Mouse (Mus musculus) adrenal gland, postnatal 25 days (tissue): ENCODE measurements around the gene Casz1. TPM values are rescaled to one million over a fixed set of nuclear protein-coding genes. Genes with fewer than 3 reads are reported as not detected.

Experiments used
- DNase-seq: peaks from one replicate; pipeline ENCODE4 v3.0.0; 2021; ENCODE audit warnings: mixed read lengths
- total RNA-seq: library from RNA; stranded (reverse); gene quantifications from 2 replicates; pipeline ENCODE4 v1.2.3, GENCODE M21; 2021

Gene Casz1
- total RNA-seq, 1 experiment from 2014 or later: 5.3 TPM

GRCm38 (mm10) chr4:148797475-148798324, 6.5 kb upstream of the Casz1 start:
- DNase-seq: no peak

GRCm38 (mm10) chr4:148803031-148803430, 1.2 kb upstream of the Casz1 start:
- no peak for DNase-seq

DNA sequence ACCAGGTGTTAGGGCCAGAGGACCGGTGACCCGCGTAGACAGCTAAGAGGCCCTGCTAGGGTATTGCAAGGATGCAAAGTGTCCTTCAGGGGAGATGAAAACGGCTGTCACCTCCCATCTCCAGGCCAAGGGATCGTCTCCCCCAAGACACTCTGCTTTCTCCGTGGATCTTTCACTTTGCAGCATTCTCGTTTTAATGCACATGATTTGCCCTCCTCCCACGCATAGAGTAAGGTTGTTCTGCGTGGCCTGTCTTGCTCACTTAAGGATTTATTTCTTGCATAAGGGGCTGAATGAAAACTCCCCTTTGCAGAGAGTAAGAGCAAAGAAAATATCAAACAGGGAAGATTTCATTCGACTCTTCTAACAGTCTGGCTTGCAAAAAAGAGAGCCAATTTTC, 593 bp upstream of the Casz1 start:
- no peak for DNase-seq

DNA sequence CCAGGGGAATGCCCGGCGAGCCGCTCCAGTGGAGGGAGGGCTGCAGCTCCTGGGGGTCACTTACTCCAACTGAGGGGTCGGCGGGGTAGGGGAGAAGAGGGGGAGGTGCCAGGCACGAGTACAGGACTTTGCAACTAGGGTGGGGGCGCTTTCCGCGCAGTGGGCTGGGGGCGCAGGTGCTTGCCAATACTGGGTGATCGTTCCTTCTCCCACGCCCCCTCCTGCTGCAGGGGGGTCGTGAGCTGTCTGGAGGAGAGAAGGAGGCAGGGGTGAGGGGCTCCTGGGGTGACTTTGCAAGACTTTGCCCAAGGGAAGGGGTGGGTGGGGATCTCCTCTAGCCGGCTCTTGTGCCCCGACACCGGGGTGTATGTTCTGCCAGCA, 541 bp downstream of the Casz1 start:
- no peak for DNase-seq

GRCm38 (mm10) chr4:148805161-148805810, 1.1 kb downstream of the Casz1 start:
- DNase-seq: peak; percentile 29

GRCm38 (mm10) chr4:148805811-148806747, 1.9 kb downstream of the Casz1 start:
- DNase-seq: peak; percentile 34

- DNase-seq: peak; percentile 47
Observed at GRCm38 (mm10) chr4:148806836-148807235, 2.6 kb downstream of the Casz1 start.

- no peak for DNase-seq
Observed at GRCm38 (mm10) chr4:148807397-148807796, 3.2 kb downstream of the Casz1 start.

GRCm38 (mm10) chr4:148808839-148809238, 4.6 kb downstream of the Casz1 start:
- no peak for DNase-seq

DNA sequence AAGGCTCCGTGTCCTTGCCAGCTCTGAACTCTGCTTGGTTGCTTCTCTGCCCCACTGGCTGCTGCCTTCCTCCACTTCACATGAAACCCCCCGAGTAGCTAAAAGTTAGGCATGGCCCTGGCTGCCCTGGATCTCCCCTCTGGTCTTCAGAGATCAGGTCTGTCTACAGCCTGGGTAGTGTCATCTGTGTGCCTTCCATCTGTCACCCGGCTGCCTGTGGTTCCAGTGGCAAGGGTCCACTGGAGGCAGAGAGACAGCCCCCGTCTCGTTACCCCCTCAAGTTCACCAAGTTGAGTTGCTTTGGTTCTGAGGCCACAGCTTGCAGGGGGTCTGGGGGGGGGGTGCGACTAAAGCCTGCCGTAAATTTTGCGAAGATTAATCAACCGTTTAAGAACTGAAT, 6.5 kb downstream of the Casz1 start:
- DNase-seq: no peak

DNA sequence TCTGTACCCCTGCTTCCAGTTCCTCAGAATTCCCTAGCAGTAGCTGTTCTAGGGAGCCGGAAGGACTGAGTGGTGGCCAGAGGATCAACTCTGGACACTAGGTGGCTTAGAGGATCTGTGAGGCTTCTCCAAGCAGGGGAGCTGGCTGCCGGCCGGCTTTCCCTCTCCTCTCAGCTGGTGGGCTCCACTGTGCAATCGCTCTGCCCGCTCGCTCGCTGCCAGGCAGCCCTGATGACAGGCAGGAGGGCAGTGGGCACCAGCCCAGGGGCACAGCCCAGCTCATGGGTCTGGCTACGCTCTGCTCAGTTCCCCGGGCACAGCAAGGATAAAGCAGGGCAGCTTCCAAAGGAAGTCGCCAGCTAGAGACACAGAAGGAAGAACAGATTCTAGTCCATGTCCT, 7.7 kb downstream of the Casz1 start:
- peak; percentile 15 for DNase-seq

GRCm38 (mm10) chr4:148813247-148813646, 9.0 kb downstream of the Casz1 start:
- no peak for DNase-seq

GRCm38 (mm10) chr4:148816556-148816955, 12.3 kb downstream of the Casz1 start:
- DNase-seq: no peak

- DNase-seq: no peak
Observed at GRCm38 (mm10) chr4:148818161-148818560, 13.9 kb downstream of the Casz1 start.

GRCm38 (mm10) chr4:148820171-148820570, 15.9 kb downstream of the Casz1 start:
- peak; percentile 19 for DNase-seq

DNA sequence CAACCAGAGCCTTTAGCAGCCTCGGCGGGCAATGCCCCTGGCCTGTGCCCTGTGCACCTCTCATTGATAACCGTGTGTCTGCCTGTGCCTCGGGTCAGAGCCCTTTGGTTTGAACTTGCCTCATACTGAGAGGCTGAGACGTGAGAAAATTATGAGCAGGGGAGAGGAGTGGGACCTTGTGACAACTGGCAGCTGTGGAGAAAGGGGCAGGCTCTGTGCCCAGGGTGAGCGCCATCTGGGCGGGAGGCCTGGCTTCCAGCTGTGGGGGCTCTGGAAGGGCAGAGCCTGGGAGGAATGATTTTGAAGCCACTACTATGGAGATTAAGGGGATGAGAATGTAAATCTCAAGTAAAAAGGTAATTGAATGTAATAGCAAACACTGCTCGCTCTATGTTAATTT, 19.1 kb downstream of the Casz1 start:
- DNase-seq: no peak

DNA sequence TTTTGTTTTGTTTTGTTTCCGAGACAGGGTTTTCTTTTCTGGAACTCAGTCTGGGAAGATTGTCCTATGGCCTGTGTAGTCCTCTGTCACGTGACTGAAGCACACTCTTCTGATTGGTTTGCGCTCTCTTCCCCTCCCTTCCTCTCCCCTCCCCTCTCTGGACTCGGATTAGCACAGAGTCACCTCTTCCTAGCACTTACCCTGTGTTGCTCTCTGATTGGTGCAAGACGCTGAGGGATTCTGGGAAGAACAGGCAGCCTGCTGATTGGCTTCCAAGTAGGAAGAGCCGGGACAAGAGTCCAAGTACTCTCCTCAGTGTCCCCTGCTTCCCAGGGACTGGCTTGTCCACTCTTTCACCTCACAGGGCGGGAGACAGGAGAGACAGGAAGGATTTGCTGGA, 26.1 kb downstream of the Casz1 start:
- no peak for DNase-seq

DNA sequence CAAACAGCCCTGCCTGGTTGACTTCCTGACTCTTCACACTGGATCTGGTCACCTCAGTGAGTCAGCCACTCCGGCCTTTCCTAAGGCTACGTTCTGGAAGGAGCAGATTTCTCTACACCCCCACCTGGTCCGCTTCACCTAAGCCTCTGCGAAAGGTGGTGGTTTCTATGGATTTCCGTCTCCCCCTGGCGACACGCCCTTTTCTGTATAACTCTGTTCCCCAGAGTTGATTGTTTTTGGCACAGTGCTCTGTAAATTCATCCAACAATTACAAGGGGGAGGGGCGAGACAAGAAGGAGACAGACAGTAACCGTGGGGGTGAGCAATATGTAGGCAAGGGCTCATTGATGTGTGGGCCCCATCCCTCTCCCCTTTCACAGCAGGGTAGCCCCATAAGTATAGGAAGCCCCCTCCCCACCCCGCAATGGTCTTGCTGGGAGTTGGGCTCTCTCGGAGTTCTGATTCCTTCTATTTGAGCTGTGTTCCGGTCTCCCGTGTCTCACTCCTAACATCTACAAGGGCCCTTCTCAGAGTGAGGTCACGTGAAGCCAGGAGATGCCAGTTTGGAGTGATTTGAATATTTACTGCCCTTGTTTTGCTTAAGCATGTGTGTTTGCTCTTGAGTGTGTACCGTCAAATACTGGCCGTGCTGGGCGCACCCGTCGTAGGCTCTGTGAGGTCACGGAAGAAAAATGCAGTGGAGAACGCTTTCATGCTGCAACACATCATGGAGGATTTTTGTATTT, 29.2 kb downstream of the Casz1 start:
- DNase-seq: no peak

DNA sequence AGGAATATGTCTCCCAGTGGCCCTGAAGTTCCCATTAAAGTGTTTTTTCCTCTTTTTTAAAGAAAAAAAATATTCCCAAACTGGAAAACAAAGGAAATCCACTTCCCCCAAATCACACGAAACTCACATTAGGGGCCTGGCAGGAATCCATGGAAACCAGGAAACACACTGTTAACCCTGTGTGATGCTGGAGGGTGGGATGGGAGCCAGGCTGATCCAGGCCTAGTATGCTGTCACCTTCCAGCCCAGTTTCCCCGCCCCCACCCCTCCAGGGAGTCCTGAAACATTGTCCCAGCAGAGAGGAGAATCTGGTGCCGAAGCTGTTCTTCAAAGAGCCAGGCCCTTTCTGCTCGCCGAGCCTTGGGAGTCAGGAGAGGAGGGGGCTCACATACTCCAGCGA, 32.2 kb downstream of the Casz1 start:
- peak; percentile 18 for DNase-seq

- no peak for DNase-seq
Observed at GRCm38 (mm10) chr4:148837046-148837445, 32.8 kb downstream of the Casz1 start.

DNA sequence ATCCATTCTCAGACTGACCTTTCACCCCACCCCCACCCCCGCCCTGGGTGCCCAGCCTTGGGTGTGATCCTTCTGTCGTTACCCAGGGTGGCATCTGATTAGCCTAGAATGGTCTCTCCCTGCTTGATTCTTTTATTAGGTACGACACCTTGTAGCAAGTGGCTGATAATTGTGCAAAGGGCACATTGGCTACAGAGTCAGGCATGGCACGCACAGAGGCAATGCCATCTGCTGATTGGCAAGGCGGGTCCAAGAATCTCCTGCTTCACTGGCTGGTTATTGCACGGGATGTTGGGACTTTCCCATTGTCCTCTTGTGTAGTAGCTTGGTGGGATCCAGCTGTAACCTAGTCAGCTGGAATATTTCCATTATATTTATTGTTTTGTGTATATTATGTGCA, 33.4 kb downstream of the Casz1 start:
- no peak for DNase-seq

DNA sequence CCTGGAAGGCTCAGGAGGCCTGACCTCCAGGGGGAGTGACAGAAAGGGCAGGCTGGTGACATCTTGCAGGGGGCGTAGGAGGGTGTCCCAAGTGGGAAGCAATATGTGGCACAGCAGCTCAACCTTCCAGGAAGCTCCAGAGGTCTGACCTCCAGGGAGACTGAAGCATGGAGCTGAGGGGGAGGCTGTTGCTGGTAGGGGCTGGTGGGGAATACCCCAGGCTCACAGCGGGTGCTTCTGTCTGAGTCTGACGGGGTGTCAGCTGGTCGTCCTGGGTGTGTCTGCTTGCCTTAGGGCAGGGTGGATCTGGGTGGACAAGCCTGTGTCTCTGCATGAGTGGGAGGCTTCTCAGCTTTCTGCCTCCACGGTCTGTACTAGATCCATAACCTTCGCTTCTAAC, 38.1 kb downstream of the Casz1 start:
- DNase-seq: no peak
